Mouse (Mus musculus) ES-E14 (cell line): ENCODE results near the gene Cyp2ab1.

Experiments
- CHD2 ChIP-seq: IDR thresholded peaks from 2 replicates; pipeline ENCODE4 v1.6.1; 2014; ENCODE audit warnings: mild to moderate bottlenecking, low read depth, low read length, inconsistent platforms
- MAFK ChIP-seq: IDR thresholded peaks from 2 replicates; pipeline ENCODE4 v1.6.1; 2014; ENCODE audit warnings: mild to moderate bottlenecking, low read depth, low read length, inconsistent platforms; ENCODE audit not compliant: insufficient read depth
- ZC3H11A ChIP-seq: IDR thresholded peaks from 2 replicates; pipeline ENCODE4 v1.6.1; 2012; ENCODE audit warnings: low read depth, mild to moderate bottlenecking, inconsistent platforms, low read length, borderline replicate concordance

- TF ChIP-seq MAFK (no peak), ZC3H11A (no peak), CHD2 (no peak)
These were observed 34.6 kb upstream of the Cyp2ab1 start for GRCm38 (mm10) chr16:20359643-20360295.
